Mouse (Mus musculus) embryonic stem cell, embryonic (primary cell): Measurements from ENCODE around the gene Sppl2c.

Experiments used
- CTCF ChIA-PET, 4 experiments: fragments of 300-600 bp in 2 of 4; fragments of 350-600 bp in 2 of 4; sonication (Branson Sonifier 250); formaldehyde crosslinking; loops; one replicate each; lab custom pipeline; 2022; ENCODE audit warnings: inconsistent platforms in 2 of 4; lab: Charles Lee
- POLR2A ChIA-PET, 4 experiments: fragments of 300-600 bp in 2 of 4; fragments of 350-600 bp in 2 of 4; sonication (Branson Sonifier 250); formaldehyde crosslinking; loops; one replicate each; lab custom pipeline; 2022; ENCODE audit warnings: antibody characterized with exemption in 4 of 4, inconsistent platforms in 1 of 4; lab: Charles Lee

The Sppl2c gene

DNA sequence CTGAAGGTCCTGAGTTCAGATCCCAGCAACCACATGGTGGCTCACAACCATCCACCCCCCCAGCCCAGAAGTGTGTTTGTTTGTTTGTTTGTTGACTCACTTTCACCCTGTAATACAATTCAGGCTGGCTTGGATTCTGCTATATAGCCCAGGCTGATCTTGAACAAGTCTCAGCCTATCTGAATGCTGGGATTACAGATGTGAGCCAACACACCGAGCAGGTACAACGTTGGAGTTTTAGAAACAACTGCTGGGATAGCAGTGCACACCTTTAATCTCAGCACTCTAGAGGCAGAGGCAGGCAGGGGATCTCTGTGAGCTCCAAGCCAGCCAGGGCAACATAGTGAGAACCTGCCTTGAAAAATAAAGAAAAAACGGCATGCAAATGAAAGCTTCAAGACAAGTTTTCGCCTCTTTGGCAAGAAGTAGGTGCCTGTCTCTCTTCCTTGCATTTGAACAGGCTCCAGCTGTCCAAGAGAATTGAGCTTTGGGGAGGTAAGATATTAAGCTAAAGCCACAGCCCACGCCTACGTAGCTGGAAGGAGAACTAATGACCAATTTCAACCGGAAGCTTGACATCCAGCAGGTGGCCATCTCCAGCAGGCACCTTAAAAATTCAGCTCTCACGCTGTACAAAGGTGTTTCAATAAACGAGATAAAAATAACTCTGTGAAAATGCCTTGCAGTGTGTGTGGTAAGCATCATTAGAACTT is 44.1 kb downstream of the Sppl2c start:
- ChIA-PET CTCF (interaction anchor here (0.5 to 3.6 kb wide), 14 partner anchors 8 to 243 kb away, joined by 3 to 16 read pairs (median 4); no protein-coding TSS in a partner anchor), POLR2A (interaction anchor here in 3 of 4 experiments (0.7 to 8.1 kb wide), 19 partner anchors 8 to 407 kb away, joined by 3 to 103 read pairs (median 4); partner anchors contain the start of genes Arf2 (in 1 of the 3) and Nsf (in 1 of the 3))

DNA sequence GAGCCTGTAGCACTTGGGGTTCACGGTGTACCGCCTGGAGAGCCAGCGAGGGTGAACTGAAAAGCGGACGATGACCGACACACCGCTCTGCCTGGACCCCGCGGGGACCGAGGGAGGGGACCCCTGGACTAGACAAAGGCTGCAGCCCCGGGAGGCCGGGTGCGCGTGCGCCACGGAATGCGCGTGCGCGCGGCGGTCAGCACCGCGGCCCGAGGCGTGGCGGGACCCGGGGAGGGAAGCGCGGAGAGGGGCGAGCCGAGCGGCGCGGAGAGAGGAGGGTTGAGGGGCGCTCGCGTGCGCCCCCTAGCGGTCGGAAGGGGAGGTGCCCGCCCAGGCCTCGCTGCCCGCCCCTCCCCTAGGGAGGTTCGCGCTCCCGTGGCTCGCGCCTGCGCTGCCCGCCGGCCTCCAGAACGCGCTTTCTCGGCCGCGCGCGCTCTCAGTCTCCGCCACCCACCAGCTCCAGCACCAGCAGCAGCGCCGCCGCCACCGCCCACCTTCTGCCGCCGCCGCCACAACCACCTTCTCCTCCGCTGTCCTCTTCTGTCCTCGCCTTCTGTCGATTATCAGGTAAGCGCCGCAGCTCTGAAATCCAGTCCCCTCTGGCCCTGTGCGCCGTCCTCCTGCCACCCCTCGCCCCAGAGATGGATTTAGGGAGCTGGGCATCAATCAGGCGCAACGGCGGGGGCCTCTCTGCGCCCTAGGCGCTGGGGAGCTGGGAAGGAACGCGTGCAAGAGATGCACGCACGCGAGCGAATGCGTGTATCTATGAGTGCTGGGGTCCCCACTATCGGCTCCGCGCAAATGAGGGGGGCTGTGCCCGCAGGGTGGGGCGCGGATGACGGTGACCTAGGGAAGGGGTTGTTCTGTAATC is 45.1 kb downstream of the Sppl2c start, which contains the start of gene Mapt:
TSS of gene Mapt (plus strand) at position 350 of the 871 bp plus-strand sequence.
- POLR2A ChIA-PET = interaction anchor here in 3 of 4 experiments (0.5 to 8.1 kb wide), 24 partner anchors 9 to 454 kb away, joined by 3 to 103 read pairs (median 5); partner anchors contain the start of genes Arf2 (in 1 of the 3), Gm11639 (in 1 of the 3) and Nsf (in 1 of the 3)
- CTCF ChIA-PET = interaction anchor here (0.6 to 3.6 kb wide), 40 partner anchors 9 to 1924 kb away, joined by 3 to 16 read pairs (median 3); partner anchors contain the start of gene Nsf (in 1 of the 4)

DNA sequence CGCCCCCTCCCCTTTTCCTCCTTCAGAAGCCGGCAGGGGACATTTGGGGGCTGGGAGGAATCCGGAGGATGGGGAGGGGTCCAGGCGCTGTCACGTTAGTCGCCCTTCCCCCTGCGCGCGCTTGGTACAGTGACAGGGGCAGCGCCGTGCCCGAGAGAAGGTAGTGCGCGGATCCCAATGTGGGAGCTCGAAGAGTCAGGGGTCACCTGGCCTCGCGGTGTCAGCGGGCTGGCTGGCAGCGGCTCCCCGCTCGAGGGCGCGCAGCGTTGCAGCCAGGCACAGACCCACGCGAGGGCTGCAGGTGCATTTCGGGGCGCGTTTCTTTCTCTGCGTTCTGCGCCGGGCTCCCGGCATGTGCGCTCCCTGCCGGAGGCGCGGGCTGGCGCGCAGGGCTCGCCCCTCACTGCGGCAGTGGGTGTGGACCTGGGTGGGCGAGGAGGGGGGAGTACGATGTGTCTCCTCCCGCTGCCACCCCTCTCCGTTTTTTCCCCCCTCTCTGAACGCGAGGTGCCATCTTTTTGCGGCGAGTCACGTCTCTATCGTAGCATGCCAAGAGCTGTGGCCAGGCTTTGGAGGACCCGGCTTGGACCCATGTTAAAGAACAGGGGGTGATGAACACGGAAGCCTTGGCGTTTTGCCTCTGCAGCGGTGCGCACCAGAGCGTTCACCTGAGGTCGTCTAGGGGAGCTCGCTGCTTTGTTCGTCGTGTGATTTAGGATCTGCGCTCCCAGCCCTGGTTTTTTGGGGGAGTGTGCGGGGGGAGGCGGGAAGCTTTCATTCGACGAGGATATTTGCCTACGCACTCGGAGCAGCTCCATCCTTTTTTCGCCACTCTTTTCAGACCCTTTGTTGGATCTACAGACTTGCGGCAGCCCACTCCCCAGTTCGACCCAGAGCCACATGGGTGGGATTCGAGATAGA is 46.3 kb downstream of the Sppl2c start:
- POLR2A ChIA-PET = interaction anchor here in 3 of 4 experiments (0.6 to 8.1 kb wide), 25 partner anchors 9 to 279 kb away, joined by 3 to 103 read pairs (median 4); partner anchors contain the start of genes Arf2 (in 1 of the 3) and Nsf (in 1 of the 3)
- CTCF ChIA-PET = interaction anchor here (0.6 to 3.6 kb wide), 19 partner anchors 10 to 871 kb away, joined by 3 to 16 read pairs (median 4); partner anchors contain the start of gene Nsf (in 1 of the 4)

DNA sequence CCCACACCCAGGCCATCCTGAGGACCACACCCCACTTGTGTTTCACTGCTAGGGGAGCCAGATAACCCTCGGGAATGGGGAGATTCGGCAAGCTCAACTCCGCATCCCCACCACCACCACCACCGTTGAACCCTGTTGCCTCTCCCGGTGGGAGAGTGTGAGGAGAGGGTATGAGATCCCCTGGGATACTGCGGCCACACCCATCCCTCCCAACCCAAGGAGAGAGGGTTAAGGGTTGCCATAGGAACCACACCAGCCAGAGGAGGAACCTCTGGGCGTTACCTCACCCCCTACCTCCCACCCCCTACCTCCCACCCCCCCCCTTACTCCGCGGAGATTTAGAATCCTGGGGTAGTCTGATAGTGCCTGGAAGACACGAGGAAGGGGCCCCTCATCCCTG is 47.0 kb downstream of the Sppl2c start:
- POLR2A ChIA-PET = interaction anchor here (0.6 to 8.1 kb wide), 22 partner anchors 9 to 295 kb away, joined by 3 to 103 read pairs (median 4); partner anchors contain the start of genes Arf2 (in 1 of the 4) and Nsf (in 1 of the 4)
- CTCF ChIA-PET = interaction anchor here in 3 of 4 experiments (0.6 to 3.6 kb wide), 6 partner anchors 45 to 253 kb away, joined by 3 to 16 read pairs (median 5); no protein-coding TSS in a partner anchor

DNA sequence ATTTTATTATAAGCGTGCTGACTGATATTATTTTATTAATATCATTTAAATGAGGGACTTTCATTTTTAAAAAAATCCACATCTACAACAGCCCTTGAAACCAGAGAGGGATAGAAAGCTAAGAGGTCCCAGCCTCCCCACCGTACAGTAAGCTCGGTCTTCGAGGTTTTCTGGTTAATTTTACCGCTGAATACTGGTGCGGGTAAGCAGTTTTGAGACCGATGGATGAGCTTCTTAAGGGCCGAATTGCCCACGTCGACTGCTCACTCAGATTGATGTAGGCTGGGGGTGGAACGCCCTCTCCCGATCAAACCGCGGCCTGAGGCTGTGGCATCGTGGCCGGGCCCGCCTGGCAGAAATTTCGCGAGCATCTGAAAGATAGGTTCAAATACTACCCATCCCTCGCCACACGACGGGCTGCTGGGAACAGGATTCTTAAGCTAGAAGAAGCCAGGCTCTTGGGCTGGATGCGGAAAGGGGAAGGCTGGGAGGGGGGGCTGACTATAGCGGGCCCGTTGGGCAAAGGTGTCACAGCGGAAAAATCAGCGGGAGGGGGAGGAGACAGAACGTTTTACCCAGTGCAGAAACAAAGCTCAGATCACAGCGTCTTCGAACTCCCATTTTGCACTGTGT is 47.6 kb downstream of the Sppl2c start:
- ChIA-PET CTCF (interaction anchor here in 3 of 4 experiments (0.6 to 3.6 kb wide), 6 partner anchors 45 to 169 kb away, joined by 3 to 16 read pairs (median 4); no protein-coding TSS in a partner anchor), POLR2A (interaction anchor here (0.6 to 8.1 kb wide), 17 partner anchors 12 to 295 kb away, joined by 3 to 103 read pairs (median 4); partner anchors contain the start of genes Arf2 (in 1 of the 4), Kansl1 (in 1 of the 4) and Nsf (in 1 of the 4))

DNA sequence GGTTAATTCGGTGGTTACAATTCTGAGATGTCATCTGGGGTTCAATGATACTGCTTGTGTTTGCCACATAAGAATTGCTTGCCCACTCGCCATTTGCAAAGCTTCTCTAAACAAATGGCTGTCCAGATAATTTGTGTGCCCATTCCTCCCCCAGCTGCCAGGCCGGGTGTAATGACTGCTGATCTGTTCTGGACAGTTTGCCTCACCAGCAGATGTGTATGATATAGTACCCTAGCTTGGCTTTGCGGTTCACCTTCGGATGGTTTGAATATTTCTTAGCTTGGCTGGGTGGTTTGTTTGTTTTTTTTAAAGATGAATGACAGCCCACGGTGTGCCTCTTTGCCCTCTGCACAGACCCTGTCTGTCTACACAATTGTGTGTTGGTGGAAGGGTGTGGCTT is 48.6 kb downstream of the Sppl2c start:
- ChIA-PET CTCF (interaction anchor here in 2 of 4 experiments (0.8 to 1.3 kb wide), 3 partner anchors 44 to 52 kb away, joined by 3 read pairs; no protein-coding TSS in a partner anchor), POLR2A (interaction anchor here in 3 of 4 experiments (1.2 to 8.1 kb wide), 8 partner anchors 12 to 148 kb away, joined by 3 to 103 read pairs (median 6); no protein-coding TSS in a partner anchor)

DNA sequence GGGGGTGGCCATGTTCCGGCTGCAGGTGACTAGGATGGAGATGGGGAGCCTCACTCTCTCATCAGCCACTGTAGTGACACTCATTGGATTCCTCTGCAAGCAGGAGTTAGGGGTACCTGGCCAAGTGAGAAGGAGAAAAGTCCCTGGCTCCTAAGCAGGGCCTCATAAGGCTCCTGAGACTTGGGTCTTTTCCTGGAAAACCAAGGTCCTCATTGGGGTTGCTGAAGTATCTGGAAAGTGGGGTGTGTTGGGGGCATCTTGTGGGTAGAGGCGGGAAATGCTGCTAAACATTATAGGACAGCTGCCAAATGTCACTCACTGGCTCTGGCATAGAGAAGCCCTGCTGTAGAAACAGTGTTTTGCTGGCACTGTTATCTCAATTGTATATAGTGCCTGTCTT is 49.8 kb downstream of the Sppl2c start:
- CTCF ChIA-PET = no interaction called here
- POLR2A ChIA-PET = interaction anchor here in 1 of 4 experiments (1.3 to 1.7 kb wide), 3 partner anchors 12 to 54 kb away, joined by 3 to 5 read pairs (median 3); no protein-coding TSS in a partner anchor

DNA sequence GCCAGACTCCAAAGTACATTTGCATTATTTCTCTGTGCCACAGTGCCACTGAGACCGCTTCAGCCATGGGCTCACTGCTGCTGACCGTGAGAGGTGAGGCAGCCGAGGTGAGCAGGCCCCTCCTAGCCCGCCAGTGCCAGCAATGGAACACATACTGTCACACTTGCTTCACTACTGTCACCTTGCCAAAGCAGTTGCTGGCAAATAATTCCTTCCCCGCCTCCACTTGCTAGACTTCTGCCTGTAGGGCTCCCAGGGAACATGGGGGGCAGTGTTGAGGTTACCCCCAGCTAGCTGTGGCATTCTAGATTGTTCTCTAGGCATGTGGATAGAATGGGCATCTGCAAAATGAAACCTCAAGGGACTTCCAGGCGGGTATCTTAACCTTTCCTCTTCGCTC is 51.1 kb downstream of the Sppl2c start:
- CTCF ChIA-PET = interaction anchor here in 1 of 4 experiments (0.7 kb wide), 2 partner anchors 222 to 262 kb away, joined by 3 read pairs; no protein-coding TSS in a partner anchor
- POLR2A ChIA-PET = interaction anchor here in 2 of 4 experiments (0.8 to 2.4 kb wide), 5 partner anchors 41 to 52 kb away, joined by 3 to 5 read pairs (median 3); no protein-coding TSS in a partner anchor

DNA sequence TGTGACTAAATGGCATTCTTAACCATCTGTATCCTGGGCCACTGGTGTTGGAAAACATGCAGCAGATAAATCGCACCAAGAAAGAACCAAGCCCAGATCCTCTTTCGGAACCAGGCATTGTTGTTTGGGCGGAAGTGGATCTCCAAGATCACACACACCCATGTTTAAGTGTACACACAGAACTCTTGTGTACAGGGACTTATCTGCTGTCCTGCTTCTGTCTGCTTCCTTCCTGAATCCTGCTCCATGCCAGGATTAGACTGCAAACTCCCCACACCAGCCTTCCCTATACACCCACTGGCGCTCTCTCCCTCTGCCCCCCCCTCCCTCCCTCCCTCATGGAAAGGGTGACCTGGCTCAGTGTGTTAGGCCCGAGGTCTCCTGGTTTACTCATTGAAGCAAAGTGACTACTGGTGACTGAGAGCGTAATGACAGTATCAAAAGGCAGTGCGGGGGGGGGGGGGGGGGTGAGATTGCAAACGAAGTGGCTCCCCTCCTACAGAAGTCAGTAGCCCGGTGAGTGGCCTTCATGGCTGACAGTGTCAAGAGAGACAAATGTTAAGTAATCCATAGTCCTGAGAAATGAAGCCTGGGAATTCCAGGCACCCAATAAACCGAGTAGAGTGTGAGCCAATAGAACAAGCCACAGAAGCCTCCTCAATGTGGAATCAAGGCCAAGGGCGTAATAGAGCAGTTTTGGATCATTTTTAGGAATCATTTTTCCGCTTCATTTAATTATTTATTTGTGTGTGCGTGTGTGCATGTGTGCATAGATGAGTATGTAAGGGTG is 52.0 kb downstream of the Sppl2c start:
- ChIA-PET CTCF (no interaction called here), POLR2A (interaction anchor here in 3 of 4 experiments (0.5 to 2.4 kb wide), 3 partner anchors 40 to 194 kb away, joined by 3 to 5 read pairs (median 5); no protein-coding TSS in a partner anchor)
